Comparison of ENCODE assay signal across 8 mouse cellular contexts in genomic region chr7:97984108-97984834, GRCm38 (mm10).
DNase-seq lines count a peak whose midpoint lies in the region; ATAC-seq lines count a peak whose summit lies in the region.

No protein-coding gene starts in this region.

- H3K9me3 ChIP-seq in forebrain, embryonic 10.5 days, result no peaks in the 10 kb centered on the region
- H3K9me3 ChIP-seq in forebrain, embryonic 13.5 days (replicated peaks), result no peaks in the 10 kb centered on the region
- H3K9me3 ChIP-seq in liver, embryonic 12.5 days (replicated peaks), result no peaks in the 10 kb centered on the region

- H3K4me2 ChIP-seq in forebrain, embryonic 13.5 days, result no peak overlapping the region
- H3K4me2 ChIP-seq in liver, embryonic 12.5 days, result no peak overlapping the region

- H3K4me3 ChIP-seq in forebrain, embryonic 10.5 days, result no peak overlapping the region
- no peak overlapping the region for H3K4me3 ChIP-seq in forebrain, embryonic 13.5 days
- H3K4me3 ChIP-seq in liver, embryonic 12.5 days, result no peak overlapping the region

- no peak for ATAC-seq in forebrain, embryonic 13.5 days
- ATAC-seq in liver, embryonic 12.5 days, result no peak

- no peak overlapping the region for H3K9ac ChIP-seq in forebrain, embryonic 13.5 days
- no peak overlapping the region for H3K9ac ChIP-seq in liver, embryonic 12.5 days

- H3K27me3 ChIP-seq in forebrain, embryonic 10.5 days (ENCODE audit: poor library complexity, severe bottlenecking), result no peaks in the 10 kb centered on the region
- no peaks in the 10 kb centered on the region for H3K27me3 ChIP-seq in forebrain, embryonic 13.5 days
- no peaks in the 10 kb centered on the region; the same call in 1 of the 2 replicates for H3K27me3 ChIP-seq in liver, embryonic 12.5 days (replicated peaks)

- 53% methylated on average over 13 of the region's 13 CpGs for WGBS in forebrain, embryonic 10.5 days
- WGBS in forebrain, embryonic 13.5 days, result 55% methylated on average over 13 of the region's 13 CpGs
- 41% methylated on average over 13 of the region's 13 CpGs for WGBS in liver, embryonic 12.5 days (ENCODE audit: insufficient replicate concordance)

- H3K4me1 ChIP-seq in forebrain, embryonic 10.5 days, result no peaks in the 10 kb centered on the region
- no peaks in the 10 kb centered on the region for H3K4me1 ChIP-seq in forebrain, embryonic 13.5 days
- H3K4me1 ChIP-seq in liver, embryonic 12.5 days, result no peaks in the 10 kb centered on the region

- no peak overlapping the region for H3K27ac ChIP-seq in forebrain, embryonic 10.5 days
- H3K27ac ChIP-seq in forebrain, embryonic 13.5 days, result no peak overlapping the region
- H3K27ac ChIP-seq in liver, embryonic 12.5 days, result no peak overlapping the region

- DNase-seq in forebrain, embryonic 10.5 days (ENCODE audit: extremely low spot score, low spot score), result peak; percentile 54
- DNase-seq in liver, result peak; percentile 61
- peak; percentile 15 to 50 for DNase-seq in adrenal gland, postnatal 36 days
- peak; percentile 17 for DNase-seq in kidney, postnatal 14 days
- DNase-seq in retina, postnatal 1 day, result peak; percentile 59
- no peak for DNase-seq in urinary bladder, postnatal 25 days (ENCODE audit: low spot score)

- H3K36me3 ChIP-seq in forebrain, embryonic 10.5 days (replicated peaks), result no peaks in the 10 kb centered on the region
- no peaks in the 10 kb centered on the region for H3K36me3 ChIP-seq in forebrain, embryonic 13.5 days (ENCODE audit: poor library complexity, severe bottlenecking)
- no peaks in the 10 kb centered on the region for H3K36me3 ChIP-seq in liver, embryonic 12.5 days
